Mouse (Mus musculus) megakaryocyte-erythroid progenitor cell, adult 5-6 weeks (primary cell): ENCODE results near the gene Ddb1. TPM values are rescaled to one million over a fixed set of nuclear protein-coding genes. Genes with fewer than 3 reads are reported as not detected.
"Not testable (repeated sequence)": the region's sequence is repeated elsewhere in the genome, so short reads cannot be mapped to it uniquely, and the experiment has no call there.

Source experiments
- ATAC-seq: replicated peaks from 2 replicates; pipeline ENCODE4 v1.8.0; 2016; ENCODE audit warnings: mild to moderate bottlenecking, inconsistent platforms; ENCODE audit not compliant: severe bottlenecking, poor library complexity, low FRiP score, low TSS enrichment
- total RNA-seq, 2 experiments: library from RNA; stranded (forward) in 1 of 2; stranded (reverse) in 1 of 2; fragments of 200-1000, 215-1000 nt in 1 of 2; fragments of >200 nt in 1 of 2; fragmentation: Nextera tagmentation in 1 of 2; gene quantifications; 2 replicates each; pipeline ENCODE4 v1.2.3; 2014 to 2017

Gene Ddb1
- total RNA-seq (2014; fragmentation: Nextera tagmentation) (229 and 288 TPM in 2 replicates), total RNA-seq (2017) (535 and 656 TPM in 2 replicates)

DNA sequence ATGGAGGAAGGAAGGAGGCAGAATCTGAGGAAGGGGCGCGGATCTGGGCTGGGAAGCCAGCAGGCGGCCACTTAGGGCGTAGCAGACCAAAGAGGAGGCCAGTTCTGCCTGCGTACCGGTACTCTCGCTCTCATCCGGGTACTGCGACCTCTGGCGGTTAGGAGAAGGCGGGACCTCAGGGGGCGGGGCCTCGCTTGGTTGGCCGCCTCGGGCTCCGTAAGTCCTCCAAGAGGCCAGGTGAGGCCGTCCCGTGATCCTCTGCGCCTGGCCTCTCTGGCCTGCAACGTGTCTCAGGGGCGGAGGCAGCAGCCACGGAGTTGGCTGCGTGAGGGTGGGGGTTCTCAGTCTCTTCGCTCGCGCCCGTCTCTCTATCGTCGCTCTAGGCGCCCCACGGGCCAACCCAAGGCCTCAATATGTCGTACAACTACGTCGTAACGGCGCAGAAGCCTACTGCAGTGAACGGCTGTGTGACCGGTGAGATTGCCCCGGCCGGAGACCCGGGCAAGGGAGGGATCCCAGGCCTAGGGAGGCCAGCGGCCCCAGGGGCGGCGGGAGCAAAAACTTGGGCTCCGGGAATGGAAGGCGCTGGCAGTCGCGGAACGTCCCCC is at the start of gene Ddb1, which contains the start of gene Tkfc:
Gene Ddb1 (plus strand): TSS at position 35 of the 608 bp plus-strand sequence.
Gene Tkfc (minus strand): TSS at position 362 of the 608 bp plus-strand sequence.
- ATAC-seq, result peak; percentile 92

DNA sequence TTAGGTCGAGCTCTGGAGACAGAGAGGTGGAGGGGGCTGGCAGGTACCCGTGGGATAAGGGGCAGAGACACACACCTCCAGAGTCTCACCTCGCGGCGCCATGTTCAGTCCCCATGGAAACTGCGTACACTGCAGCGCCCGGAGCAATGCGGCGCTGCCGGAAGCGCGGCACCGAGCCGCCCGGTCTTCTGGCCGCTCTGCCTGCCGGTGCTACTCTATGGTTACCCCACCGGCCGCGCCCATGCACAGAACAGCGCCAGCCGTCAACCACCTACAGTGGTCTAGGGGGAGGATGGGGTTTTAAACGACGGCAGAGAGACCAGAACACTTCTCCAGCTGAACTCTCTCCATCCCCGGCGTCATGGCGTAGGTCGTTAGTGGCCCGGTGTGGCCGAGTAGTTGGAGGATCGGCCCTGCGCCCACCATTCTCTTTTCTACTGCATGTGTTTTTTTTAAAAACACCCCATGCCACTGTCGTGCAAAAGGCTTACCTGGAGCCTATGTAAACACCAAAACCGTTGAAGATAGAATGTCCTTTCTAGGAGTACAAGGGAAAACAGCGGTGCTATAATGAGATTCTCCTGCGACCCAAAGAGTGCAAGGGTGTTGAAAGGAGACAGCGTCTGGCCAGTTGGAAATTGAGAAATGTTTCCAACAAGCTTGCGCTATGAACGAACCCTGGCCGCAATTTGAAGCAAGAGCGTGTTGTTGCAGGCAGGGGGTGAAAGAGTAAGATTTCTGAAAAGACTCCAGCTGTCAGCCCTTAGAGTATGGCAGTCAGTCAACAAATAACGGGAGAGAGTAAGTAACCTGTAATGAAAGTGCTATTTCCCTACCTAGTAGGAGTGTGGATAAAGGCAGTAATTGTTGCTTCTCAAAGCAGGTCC is 49.3 kb upstream of the Ddb1 start, which contains the start of gene Tmem216:
Gene Tmem216 (minus strand): TSS at position 615 of the 887 bp plus-strand sequence.
- ATAC-seq, result peak; percentile 98

DNA sequence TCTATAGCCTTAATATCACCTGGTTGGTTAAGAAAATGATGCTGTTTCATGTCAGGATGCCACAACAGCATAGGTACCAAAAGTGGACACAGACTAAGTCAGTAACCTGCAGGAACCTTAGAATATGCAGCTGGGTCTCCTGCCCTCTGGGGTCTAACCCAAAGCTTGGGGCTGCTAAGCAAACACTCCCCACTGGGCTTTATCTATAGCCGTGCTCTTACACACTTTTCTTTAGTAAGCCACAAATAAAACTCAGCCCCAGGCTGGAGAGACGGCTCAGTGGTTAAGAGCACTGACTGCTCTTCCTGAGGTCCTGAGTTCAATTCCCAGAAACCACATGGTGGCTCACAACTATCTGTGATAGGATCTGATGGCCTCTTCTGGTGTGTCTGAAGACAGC is 48.1 kb upstream of the Ddb1 start:
- ATAC-seq, result no peak

DNA sequence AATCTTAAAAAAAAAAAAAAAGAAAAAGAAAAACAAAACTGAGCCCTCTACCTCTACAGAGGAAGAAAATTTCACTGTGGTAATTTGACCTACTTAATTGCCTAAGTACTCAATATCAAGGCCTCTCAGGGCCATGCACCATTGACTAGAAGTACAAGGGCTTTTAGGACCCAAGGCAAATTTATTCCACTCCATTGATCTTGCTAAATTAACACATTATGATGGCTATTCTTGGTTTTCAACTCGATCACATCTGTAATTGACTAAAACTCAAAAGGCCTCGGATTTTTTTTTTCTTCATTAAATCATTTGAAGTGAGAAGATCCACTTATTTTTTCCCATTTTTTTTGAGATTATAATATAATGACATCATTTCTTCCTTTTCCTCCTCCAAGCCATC is 47.7 kb upstream of the Ddb1 start:
- ATAC-seq, result no peak

DNA sequence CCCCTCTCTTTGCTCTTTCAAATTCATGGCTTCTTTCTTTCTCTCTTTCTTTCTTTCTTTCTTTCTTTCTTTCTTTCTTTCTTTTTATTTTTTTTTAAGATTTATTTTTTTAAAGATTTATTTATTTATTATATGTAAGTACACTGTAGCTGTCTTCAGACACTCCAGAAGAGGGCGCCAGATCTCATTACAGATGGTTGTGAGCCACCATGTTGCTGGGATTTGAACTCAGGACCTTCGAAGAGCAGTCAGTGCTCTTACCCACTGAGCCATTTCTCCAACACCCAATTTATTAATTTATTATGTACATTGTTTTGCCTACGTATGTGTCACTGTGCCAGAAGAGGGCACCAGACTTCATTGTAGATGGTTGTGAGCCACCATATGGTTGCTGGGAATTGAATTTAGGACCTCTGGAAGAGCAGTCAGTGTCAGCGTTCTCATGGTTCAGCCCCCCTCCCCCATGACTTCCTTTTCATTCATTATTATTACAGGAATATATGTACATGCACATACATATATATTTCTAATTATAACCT is 47.2 kb upstream of the Ddb1 start:
- not testable (repeated sequence) for ATAC-seq

DNA sequence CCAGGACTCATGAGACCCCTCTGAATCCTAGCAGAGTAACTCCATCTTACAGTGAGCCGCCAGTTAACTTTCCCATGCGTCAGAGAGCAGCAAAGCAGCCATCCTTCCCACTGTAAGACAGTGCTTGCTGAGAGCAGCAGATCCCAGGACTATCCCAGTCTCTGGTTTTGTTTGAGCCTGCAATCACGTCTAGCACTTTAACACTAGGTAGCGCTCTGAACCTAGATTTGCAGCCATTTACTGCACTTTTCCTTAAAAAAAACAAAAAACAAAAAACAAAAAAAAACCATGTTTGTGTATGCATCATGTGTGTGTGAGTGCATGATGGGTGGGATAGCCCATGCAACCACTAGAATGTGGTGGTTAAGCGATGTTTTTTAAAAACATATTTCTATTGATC is 45.0 kb upstream of the Ddb1 start:
- ATAC-seq, result no peak

DNA sequence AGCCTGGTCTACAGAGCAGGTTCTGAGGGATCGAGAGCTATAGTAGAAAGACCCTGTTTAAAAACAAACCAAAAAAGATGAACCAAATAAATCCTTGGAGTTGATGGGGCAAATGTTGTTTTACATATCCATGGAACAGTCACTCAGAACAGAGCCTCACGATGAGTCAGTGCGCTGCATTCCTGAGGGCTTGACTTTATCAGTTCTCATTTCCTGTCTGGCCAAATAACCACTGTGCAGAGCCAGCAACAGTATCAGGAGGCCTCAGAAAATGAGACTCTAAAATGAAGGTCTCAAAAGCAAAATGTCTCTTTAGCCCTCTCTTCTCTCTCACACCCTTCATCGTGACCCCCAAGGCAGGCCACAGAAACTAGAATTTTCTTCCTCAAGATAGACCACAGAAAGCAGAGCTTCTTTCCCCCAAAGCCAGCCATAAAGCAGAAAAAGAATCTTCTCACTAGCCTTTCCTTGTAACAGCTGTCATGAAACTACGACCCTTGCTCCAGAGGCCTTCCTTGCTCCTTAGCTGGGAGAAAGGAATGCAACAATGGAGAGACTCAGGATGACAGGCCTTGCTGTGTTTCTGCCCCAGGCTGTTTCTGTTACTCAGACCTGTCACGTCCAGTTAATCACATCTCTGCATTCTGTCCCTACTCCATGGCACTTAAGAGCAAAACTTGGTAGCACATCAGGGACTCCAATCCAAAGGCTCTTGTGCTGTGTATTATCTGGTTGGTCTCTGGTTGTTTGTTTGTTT is 43.4 kb upstream of the Ddb1 start:
- no peak for ATAC-seq

DNA sequence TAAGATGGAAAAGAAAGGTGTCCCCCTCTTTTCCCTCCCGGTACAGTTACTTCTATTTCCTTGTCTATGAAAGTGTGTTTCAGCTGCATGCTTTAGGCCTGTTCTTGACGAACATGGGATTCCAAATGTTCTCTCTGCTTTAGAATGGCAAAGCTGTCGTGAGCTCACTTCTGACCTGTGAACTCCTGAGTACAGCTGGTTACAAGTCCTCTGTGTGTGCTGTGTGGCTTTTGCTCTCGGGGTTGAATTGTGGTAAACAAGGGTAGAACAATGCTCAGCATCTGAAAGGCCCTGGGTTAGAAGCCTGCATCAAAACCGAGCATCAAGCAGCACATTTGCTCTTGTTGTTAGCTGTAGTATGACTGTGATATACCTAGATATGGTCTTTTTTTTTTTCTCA is 42.8 kb upstream of the Ddb1 start:
- no peak for ATAC-seq

DNA sequence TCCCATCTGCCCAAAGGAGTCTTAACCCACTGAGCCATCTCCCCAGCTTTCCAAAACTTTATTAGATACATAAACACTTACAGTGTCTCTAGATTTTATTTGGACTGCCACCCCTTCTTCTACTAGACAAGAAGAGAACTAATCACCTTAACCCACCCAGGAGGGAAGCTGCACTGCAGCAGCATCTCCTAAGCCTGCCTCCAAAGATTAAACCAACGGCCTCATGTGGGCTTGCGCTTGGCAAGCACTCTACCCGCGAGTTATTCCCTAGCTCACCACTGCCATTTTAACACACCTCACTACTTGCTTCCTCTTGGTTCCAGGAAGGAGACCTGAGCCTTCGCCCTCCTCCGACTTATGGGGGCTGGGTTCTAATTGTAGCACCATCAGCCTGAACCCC is 40.8 kb upstream of the Ddb1 start:
- peak; percentile 80 for ATAC-seq

DNA sequence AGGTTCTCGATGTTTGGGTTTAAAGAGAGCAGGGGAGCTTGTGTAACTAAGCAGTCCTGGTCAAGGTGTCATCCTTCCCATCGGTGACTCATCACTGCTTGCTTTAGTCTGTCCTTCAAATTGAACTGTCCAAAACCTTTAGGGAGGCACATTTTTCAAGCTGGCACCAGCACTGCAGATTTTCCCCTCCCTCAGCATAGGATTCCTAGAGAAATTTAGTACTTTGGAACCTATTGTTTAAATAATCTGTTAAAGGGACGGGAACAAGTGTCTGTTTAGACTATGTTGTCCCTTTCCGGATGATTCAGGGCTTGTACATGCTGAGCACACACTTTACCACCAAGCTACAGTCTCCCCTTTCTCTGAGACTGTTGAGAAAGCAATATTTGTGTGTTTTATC is 39.9 kb upstream of the Ddb1 start:
- ATAC-seq, result no peak

DNA sequence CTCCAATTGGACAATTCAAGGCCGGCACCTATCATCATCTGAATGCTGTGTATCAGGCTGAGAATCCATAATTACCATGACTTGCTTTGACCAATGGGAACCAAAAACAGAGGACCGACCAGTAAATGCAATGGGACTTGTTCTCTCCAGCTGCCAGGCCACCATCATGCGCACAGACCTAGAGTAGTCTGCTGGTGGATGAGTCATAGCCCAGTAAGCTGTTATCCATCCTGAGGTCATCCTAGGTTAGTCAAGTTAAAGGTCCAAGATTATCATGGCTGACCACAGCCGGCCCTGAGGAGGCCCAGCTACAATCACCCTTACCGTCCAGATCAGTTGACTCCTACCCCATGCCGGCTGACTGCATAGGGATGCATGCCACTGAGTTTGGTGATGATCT is 35.5 kb upstream of the Ddb1 start:
- no peak for ATAC-seq

DNA sequence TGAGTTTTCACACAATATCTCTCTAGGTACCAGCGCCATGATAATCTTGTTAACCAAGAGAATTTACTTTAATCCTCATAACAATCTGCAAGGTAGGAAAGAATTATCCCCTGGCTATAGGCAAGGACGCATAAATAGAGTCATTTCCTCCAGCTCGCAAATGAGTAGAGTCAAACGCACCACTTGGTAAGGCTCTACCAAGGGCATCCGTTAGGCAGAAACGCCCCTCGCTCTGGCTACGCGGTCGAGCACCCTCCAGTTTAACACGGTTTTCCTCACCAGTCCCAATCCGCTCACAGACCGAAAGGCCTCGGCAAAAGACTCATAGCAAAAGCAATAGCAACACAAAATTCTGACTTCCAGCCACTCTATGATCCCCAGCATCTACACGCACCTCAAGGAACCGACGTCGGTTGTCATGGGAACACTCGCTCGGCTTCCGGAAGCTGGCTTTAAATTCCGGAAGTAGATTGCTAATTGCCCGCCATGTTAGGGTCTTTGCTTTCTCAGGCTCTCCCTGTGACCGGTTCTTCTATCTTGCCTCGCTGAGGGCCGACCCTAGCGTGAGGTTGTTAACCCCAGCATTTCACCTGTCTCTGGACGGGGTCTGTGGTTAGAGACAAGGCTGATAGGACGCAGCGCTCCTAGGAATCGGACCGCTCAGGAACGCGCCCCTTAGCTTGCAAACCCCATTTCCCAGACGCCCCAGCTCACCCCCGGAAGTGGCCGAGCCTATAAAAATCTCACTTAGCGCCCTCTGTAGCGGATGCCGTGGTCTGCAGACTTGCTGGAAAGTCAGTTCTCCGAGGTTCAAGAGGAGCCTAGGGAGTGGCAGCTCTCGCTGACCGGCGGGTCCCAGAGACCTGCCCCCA is 28.2 kb upstream of the Ddb1 start, which contains the start of the genes Cyb561a3 and Tmem138:
Gene Cyb561a3 (plus strand): TSS at position 483 of the 872 bp plus-strand sequence.
Gene Tmem138 (minus strand): TSS at position 673 of the 872 bp plus-strand sequence.
- peak; percentile 92 for ATAC-seq

DNA sequence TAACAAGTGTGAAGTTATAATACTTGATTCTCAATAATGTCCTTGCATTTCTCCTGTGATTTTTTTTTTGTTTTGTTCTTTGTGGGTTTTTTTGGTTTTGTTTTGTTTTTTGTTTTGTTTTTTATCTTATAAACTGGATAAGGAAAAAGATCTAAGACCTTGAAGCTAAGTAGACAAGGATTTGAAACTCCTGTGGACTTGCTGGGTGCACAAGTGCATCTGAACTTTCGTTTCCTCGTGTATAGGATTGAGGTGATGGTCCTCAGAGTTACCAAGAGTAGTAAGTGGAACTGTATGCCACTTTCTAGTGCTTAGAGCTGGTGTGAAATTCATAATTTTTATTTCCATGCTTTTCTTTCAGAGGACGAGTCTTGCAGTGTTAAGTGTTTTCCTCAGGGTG is 25.0 kb upstream of the Ddb1 start:
- no peak for ATAC-seq

DNA sequence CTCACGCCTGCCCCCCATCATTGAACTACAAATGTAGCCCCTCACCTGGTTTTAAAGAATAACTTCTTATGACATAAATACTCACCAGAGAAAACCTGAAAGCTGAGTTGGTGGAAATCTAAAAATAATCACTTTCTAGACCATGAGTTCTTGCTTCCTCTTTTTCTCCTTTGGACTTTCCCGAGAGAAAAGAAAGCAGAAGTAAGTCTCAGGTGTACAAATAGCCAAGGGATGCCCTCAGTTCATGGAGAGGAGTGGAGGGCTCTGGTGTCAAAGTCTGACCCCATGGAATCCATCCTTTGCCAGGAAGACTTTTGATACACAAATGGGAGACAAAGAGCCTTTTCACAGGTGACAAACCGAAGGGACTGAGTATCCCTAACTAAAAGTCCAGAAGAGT is 24.4 kb upstream of the Ddb1 start:
- ATAC-seq, result no peak

DNA sequence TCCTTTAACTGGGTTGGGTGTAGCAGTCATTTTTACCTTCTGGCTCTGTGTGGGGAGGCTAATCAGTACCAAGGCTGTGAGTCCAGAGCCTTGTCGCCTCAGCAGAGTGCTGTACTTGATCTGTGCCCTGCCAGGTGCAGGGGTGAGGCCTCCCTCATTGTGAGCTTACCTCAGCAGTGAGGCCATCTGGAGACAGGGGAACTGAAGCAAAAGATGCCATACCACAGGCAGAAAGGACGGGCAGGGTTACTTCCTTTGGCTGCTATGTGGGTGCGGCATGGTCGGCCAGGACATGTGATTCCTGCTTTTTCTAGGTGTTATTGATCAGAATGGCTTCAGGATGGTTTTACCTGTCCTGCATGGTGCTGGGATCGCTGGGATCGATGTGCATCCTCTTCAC is 23.1 kb upstream of the Ddb1 start:
- 0 out of 2 replicates have a peak, but pooled peaks have one; percentile 2 for ATAC-seq

DNA sequence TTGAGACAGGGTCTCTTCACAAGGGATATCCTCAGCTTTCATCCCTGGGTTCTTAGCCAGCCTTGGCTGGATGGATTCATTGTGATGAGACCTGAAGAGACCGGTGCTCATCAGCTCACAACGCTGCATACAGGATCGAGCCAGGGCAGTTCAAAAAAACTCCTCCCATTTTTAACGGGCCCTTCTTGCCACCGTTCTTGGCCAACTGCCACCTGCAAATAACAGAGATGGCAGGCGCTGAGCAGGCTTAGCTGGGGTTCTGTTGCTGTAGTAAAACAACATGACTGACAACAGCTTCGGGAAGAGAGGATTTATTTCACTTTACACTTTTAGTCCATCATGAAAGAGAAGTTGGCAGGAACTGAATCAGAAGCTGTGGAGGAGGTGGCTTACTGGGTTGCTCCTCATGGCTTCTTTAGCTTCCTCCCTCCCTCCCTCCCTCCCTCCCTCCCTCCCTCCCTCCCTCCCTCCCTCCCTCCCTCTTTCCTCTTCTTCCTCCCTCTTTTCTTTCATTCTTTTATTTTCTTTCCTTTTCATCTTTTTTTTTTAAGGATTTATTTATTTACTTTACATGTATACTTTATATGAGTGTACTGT is 21.5 kb upstream of the Ddb1 start:
- peak; percentile 63 for ATAC-seq

DNA sequence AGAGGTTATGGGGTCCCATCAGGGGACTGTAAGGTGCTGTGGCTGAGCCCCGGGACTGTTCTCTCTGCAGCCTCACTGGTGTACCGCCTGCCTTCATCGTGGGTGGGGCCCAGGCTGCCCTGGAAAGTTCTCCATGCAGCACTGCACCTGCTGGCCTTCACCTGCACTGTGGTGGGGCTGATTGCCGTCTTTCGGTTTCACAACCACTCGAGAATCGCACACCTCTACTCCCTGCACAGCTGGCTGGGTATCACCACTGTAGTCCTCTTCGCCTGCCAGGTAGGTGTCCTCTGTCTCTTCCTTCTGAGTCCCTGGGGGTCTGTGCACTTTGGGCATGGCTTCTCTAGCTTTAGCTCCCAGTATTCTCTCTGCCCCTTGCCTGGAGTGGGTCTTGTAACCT is 20.0 kb upstream of the Ddb1 start:
- ATAC-seq, result no peak

DNA sequence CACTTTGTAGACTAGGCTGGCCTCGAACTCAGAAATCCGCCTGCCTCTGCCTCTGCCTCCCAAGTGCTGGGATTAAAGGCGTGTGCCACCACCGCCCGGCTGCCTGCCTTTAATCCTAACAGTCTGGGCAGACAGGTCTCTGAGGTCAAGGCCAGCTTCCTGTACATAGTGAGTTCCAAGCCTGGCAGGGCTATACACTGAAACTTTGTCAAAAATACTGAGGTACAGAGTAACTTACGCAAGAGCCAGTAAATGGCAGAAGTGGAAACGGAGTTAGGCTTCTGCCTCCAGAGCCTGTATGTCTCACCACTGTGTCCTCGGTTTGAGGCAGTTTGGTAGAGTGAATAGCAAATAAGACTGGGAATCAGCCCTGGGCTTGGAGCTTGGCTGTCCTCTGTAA is 17.9 kb upstream of the Ddb1 start:
- ATAC-seq, result no peak
